Mouse (Mus musculus) hindbrain, embryonic 14.5 days (tissue): ENCODE measurements at regions not wholly inside any gene's neighbourhood (a gene's known extent, or its start where the extent isn't known, plus 50 kb on each side); places are given as distances from the start of the nearest gene placed in this dataset.
A peak's percentile ranks its signal among the peaks of the same experiment; 100 is the strongest.

Experiments used
- ATAC-seq: fragments of 200-750 bp; cut with Nextera tagmentation; 2 replicates; pipeline ENCODE4 v1.8.0; 2017; ENCODE audit warnings: moderate number of reproducible peaks, mild to moderate bottlenecking, moderate TSS enrichment, moderate library complexity; ENCODE audit not compliant: low FRiP score
- DNase-seq: peaks from one replicate; pipeline ENCODE4 v3.0.0-alpha.2; 2015; ENCODE audit warnings: low spot score
- H3K27ac ChIP-seq: fragments of 300-500 bp; sonication (generic); 2 replicates; pipeline ENCODE4 v1.5.1; 2014; ENCODE audit warnings: mild to moderate bottlenecking, moderate library complexity
- H3K27me3 ChIP-seq: fragments of 300-500 bp; sonication (generic); 2 replicates; pipeline ENCODE4 v1.6.1; 2014; ENCODE audit warnings: mild to moderate bottlenecking, low read length, mixed read lengths; ENCODE audit not compliant: control insufficient read depth, insufficient read depth
- H3K36me3 ChIP-seq: fragments of 300-500 bp; sonication (generic); replicated peaks from 2 replicates; pipeline ENCODE4 v1.6.1; 2014; ENCODE audit not compliant: control insufficient read depth, insufficient read depth
- H3K4me1 ChIP-seq: fragments of 300-500 bp; sonication (generic); replicated peaks from 2 replicates; pipeline ENCODE4 v1.6.1; 2014; ENCODE audit warnings: antibody characterized with exemption, low read length, mixed read lengths; ENCODE audit not compliant: control insufficient read depth, insufficient read depth
- H3K4me2 ChIP-seq: fragments of 300-500 bp; sonication (generic); replicated peaks from 2 replicates; pipeline ENCODE4 v1.6.1; 2014; ENCODE audit warnings: mild to moderate bottlenecking, moderate library complexity
- H3K4me3 ChIP-seq: fragments of 300-500 bp; sonication (generic); replicated peaks from 2 replicates; pipeline ENCODE4 v1.5.1; 2014; ENCODE audit warnings: mild to moderate bottlenecking, low read length
- H3K9ac ChIP-seq: fragments of 300-500 bp; sonication (generic); 2 replicates; pipeline ENCODE4 v1.6.1; 2014
- H3K9me3 ChIP-seq: fragments of 300-500 bp; sonication (generic); 2 replicates; pipeline ENCODE4 v1.6.1; 2016; ENCODE audit warnings: low read length; ENCODE audit not compliant: control insufficient read depth
- WGBS: fragments of 180-500 bp; shearing (Covaris S2); extraction: QIAGEN DNeasy Blood & Tissue Kit; methylation state at CpG from one replicate; pipeline ENCODE4 v1.1.7; 2014; 5-methylcytosine and 5-hydroxymethylcytosine counted together

- Histone ChIP-seq H3K4me3 (peak overlapping the region; percentile 41), H3K36me3 (no peaks in the 10 kb centered on the region), H3K27ac (peak overlapping the region; percentile 95), H3K27me3 (no peaks in the 10 kb centered on the region), H3K4me2 (peak overlapping the region; percentile 57), H3K9me3 (no peaks in the 10 kb centered on the region), H3K4me1 (peaks cover 12% of the 10 kb centered on the region; the same call in 1 of the 2 replicates), H3K9ac (peak overlapping the region; percentile 67)
- 35% methylated on average over 9 of the region's 9 CpGs for WGBS
- DNase-seq (peak; percentile 63), ATAC-seq (no peak)
These were observed 244.1 kb upstream of the Pmfbp1 start for GRCm38 (mm10) chr8:109249691-109250090.

DNA sequence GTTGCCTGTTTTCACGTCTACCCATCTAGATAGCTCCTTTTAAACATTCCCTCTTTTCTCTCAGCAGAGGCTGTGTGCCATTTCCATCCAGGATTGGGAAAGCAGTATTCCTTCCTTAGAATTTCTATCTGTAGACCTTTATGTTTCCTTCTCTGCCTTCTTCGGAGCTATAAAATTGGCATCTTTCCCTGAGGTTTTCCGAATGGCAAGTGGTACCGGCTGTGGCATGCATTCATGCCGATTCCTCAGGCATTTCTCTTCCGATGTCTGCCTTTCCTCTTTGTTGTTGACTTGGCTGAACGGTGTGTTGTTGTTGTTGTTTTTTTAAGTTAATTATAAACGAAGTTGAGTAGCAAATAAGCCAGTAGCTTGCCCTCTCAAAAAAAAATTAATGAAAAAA, 243.3 kb upstream of the Pmfbp1 start:
- ATAC-seq: no peak
- H3K27me3 ChIP-seq: no peaks in the 10 kb centered on the region

GRCm38 (mm10) chr8:109251360-109251798, 242.4 kb upstream of the Pmfbp1 start:
- Histone ChIP-seq H3K4me1 (peaks cover 8% of the 10 kb centered on the region; the same call in 1 of the 2 replicates), H3K9me3 (no peaks in the 10 kb centered on the region), H3K4me3 (peak overlapping the region; percentile 41), H3K27ac (peak overlapping the region; percentile 95), H3K9ac (peak overlapping the region; percentile 67), H3K27me3 (no peaks in the 10 kb centered on the region), H3K4me2 (peak overlapping the region; percentile 57), H3K36me3 (no peaks in the 10 kb centered on the region)
- DNase-seq: peak; percentile 86
- peak; percentile 90 for ATAC-seq
- WGBS: 39% methylated on average over 24 of the region's 24 CpGs

More for the DNA sequence above, 243.3 kb upstream of the Pmfbp1 start:
- Histone ChIP-seq H3K4me1 (peaks cover 12% of the 10 kb centered on the region; the same call in 1 of the 2 replicates), H3K4me3 (peak overlapping the region; percentile 41), H3K36me3 (no peaks in the 10 kb centered on the region), H3K27ac (peak overlapping the region; percentile 95), H3K4me2 (peak overlapping the region; percentile 57), H3K9ac (peak overlapping the region; percentile 67), H3K9me3 (no peaks in the 10 kb centered on the region)
- peak; percentile 60 for DNase-seq
- WGBS: 37% methylated on average over 8 of the region's 8 CpGs

DNA sequence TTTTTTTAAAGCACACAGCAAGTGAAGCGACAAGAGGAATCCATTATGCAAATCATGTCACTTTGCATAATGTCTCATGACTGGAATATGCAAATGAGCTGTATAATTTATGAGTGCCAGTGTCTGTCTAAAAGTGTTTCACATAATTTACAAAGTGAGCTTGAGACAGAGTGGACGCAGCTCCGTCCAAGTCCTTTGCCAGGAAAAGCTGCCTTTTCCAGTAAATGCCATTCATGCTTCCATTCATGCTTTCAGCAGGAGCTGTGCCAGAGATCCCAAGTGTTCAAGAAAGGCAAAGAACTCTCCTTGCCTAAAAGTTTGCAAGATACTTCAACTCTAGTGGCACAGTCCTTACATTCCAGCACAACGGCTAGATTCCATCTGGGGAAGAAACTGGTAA, 241.4 kb upstream of the Pmfbp1 start:
- ATAC-seq (peak; percentile 29; the same call in 1 of the 2 replicates), DNase-seq (peak; percentile 57)
- H3K36me3 ChIP-seq: no peaks in the 10 kb centered on the region
- H3K4me2 ChIP-seq: peak overlapping the region; percentile 57
- no peaks in the 10 kb centered on the region for H3K27me3 ChIP-seq
- H3K4me1 ChIP-seq: peaks cover 8% of the 10 kb centered on the region; the same call in 1 of the 2 replicates
- peak overlapping the region; percentile 95; the same call in 1 of the 2 replicates for H3K27ac ChIP-seq
- H3K4me3 ChIP-seq: no peak overlapping the region
- 34% methylated on average over 4 of the region's 4 CpGs for WGBS
- no peak overlapping the region for H3K9ac ChIP-seq
- no peaks in the 10 kb centered on the region for H3K9me3 ChIP-seq

- DNase-seq (peak; percentile 82), ATAC-seq (no peak)
- Histone ChIP-seq H3K27ac (no peak overlapping the region), H3K9ac (no peak overlapping the region), H3K36me3 (no peaks in the 10 kb centered on the region), H3K27me3 (no peaks in the 10 kb centered on the region), H3K4me2 (no peak overlapping the region), H3K4me1 (no peaks in the 10 kb centered on the region), H3K4me3 (no peak overlapping the region), H3K9me3 (no peaks in the 10 kb centered on the region)
- whole genome bisulfite sequencing: 18% methylated on average over 5 of the region's 5 CpGs
These were observed 214.7 kb upstream of the Pmfbp1 start for GRCm38 (mm10) chr8:109279129-109279528.

GRCm38 (mm10) chr8:109280540-109280939, 213.3 kb upstream of the Pmfbp1 start:
- 93% methylated on average over 2 of the region's 2 CpGs for WGBS
- no peak for DNase-seq

GRCm38 (mm10) chr8:109281598-109281997, 212.2 kb upstream of the Pmfbp1 start:
- no peak overlapping the region for H3K4me3 ChIP-seq
- no peaks in the 10 kb centered on the region for H3K27me3 ChIP-seq
- ATAC-seq (no peak), DNase-seq (no peak)
- no peaks in the 10 kb centered on the region for H3K9me3 ChIP-seq
- H3K4me1 ChIP-seq: no peaks in the 10 kb centered on the region
- no peak overlapping the region for H3K27ac ChIP-seq
- no peak overlapping the region for H3K9ac ChIP-seq
- H3K36me3 ChIP-seq: no peaks in the 10 kb centered on the region
- WGBS: 74% methylated on average over 10 of the region's 10 CpGs
- H3K4me2 ChIP-seq: no peak overlapping the region

More at GRCm38 (mm10) chr8:109280540-109280939, 213.3 kb upstream of the Pmfbp1 start:
- Histone ChIP-seq H3K4me1 (no peaks in the 10 kb centered on the region), H3K4me2 (no peak overlapping the region), H3K27ac (no peak overlapping the region), H3K4me3 (no peak overlapping the region), H3K9ac (no peak overlapping the region), H3K36me3 (no peaks in the 10 kb centered on the region), H3K27me3 (no peaks in the 10 kb centered on the region), H3K9me3 (no peaks in the 10 kb centered on the region)
- no peak for ATAC-seq

GRCm38 (mm10) chr8:109310670-109311386, 183.0 kb upstream of the Pmfbp1 start:
- H3K36me3 ChIP-seq: no peaks in the 10 kb centered on the region
- H3K4me1 ChIP-seq: peaks cover 26% of the 10 kb centered on the region
- 28% methylated on average over 17 of the region's 17 CpGs for WGBS
- no peak overlapping the region for H3K4me3 ChIP-seq
- no peak for ATAC-seq
- H3K9me3 ChIP-seq: no peaks in the 10 kb centered on the region
- peak overlapping the region; percentile 29 for H3K4me2 ChIP-seq
- H3K9ac ChIP-seq: no peak overlapping the region
- H3K27ac ChIP-seq: peak overlapping the region; percentile 71
- H3K27me3 ChIP-seq: no peaks in the 10 kb centered on the region
- peak; percentile 50 for DNase-seq

DNA sequence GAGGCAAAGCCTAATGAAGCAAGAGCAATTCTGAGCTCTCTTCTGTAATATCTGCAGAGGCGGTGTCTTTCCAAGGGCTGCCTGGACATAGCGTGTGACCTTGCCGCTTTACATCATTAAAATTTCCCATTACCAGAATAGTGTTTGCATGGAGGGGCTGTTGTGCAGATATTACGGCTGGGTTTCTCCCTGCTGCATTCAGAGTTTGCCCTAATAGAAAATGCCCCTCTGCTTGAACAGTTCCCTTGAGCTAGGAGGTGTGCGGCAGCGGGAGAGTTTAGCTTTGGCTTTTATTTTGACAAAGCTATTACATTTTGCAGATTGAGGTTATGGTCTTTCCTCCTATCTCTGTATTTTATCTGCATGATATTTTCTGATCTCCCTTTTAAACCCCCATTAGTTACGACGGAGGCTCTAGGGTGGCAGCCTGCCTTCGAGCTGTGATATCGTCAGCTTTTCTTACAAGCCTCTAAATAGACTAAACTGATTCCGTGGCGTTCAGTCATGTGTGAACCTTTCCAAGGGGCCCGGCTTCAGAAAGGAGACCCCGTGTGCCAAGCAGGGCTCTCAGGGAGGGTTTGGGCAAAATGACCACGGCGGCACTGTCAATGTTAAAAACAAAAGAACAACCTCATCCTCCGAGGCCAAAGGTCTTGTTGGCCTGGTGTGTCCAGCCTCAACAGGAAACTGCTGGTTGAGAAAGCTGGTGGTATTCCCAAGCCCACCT, 182.2 kb upstream of the Pmfbp1 start:
- H3K27me3 ChIP-seq: no peaks in the 10 kb centered on the region
- H3K4me1 ChIP-seq: peaks cover 26% of the 10 kb centered on the region
- no peak overlapping the region for H3K4me3 ChIP-seq
- no peaks in the 10 kb centered on the region for H3K36me3 ChIP-seq
- peak overlapping the region; percentile 71 for H3K27ac ChIP-seq
- H3K9me3 ChIP-seq: no peaks in the 10 kb centered on the region
- WGBS: 16% methylated on average over 17 of the region's 17 CpGs
- DNase-seq (no peak), ATAC-seq (peak; percentile 43)
- H3K4me2 ChIP-seq: peak overlapping the region; percentile 29
- no peak overlapping the region for H3K9ac ChIP-seq
